Mouse (Mus musculus): Measurements from ENCODE around the gene Spata9. TPM values are rescaled to one million over a fixed set of nuclear protein-coding genes. Genes with fewer than 3 reads are reported as not detected.

Spata9 gene
- polyA plus RNA-seq, 1 experiment from 2014 or later: 0.64 TPM

DNA sequence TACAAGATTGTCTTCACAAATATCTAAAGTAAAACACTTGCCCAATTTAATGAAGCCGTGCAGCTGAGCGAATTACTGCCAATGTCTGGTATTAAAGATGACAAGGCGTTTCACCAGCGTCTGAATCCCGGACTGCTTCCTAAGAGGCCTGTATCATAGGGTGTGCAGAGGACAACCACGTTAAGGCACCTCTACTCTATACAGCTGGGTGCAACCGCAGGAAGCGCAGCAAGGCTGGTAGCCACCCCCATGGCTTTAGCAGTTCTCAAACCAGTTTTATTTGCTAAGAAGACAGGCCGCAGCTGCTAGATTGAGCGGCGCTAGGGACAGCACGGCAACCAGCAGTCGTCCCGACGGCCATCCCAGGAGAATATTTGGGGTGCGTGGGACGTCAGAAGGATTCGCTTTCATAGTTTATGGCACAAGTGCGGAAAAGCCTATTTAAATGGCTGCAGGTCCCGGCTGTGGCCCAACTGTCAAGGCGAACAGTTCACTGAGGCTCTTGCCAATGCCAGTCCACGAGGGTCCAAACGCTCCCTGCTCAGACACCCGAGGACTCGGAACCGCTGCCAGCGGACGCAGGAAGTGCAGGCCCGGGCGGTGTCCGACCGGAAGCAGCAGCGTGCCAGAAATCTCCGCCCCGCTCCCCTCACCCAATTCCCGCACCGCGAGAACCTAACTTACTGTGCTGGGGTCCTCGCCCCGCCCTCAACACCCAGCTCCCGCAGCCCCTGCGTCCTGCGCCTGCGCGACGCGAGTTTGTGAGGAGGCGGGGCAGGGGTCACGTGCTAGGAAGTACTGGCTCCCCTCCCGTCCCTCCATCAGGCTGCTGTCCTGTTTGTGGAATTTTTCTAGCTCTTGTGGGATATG lies 51.3 kb downstream of the Spata9 start, which contains the start of gene Rfesd:
TSS of gene Rfesd (minus strand) at position 746 of the 870 bp plus-strand sequence.
- Histone ChIP-seq H3K4me1 (peaks cover 17% of the 10 kb centered on the region), H3K27me3 (ENCODE audit: poor library complexity, severe bottlenecking) (no peaks in the 10 kb centered on the region), H3K36me3 (replicated peaks) (no peaks in the 10 kb centered on the region), H3K27ac (peak within 1 kb of the TSS; percentile 93), H3K9me3 (no peaks in the 10 kb centered on the region), H3K4me3 (peak within 1 kb of the TSS; percentile 78)
- 3% methylated on average over 50 of the region's 50 CpGs for WGBS
- peak; percentile 97 for DNase-seq (ENCODE audit: extremely low spot score, low spot score)

DNA sequence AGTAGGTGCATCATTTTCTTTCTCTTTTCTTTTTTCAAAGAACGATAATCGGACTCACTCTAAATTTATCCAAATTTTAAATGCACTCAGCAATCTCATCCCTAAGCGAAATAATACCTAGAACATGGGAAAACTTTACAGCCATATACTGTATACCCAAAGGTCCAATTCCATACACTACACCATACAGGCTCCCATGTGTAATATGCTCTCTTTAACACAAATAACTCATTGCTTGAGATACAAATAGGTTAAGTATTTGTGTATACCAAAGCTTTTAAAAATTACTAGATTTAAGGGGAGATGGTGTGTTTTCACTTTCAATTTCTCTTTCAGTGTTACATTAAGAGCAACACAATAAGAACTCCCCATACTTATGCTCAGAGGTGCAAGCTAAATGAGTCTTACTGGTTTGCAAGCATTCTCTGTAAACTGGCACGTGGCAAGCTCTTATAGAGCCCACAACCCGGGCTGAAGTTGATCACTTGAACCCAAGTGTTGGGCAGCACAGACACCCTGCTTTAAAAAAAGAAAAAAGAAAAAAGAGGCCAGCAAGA lies 52.0 kb downstream of the Spata9 start:
- DNase-seq (ENCODE audit: extremely low spot score, low spot score): no peak
- peak overlapping the region; percentile 78 for H3K4me3 ChIP-seq
- no peaks in the 10 kb centered on the region for H3K27me3 ChIP-seq (ENCODE audit: poor library complexity, severe bottlenecking)
- no peaks in the 10 kb centered on the region for H3K36me3 ChIP-seq (replicated peaks)
- H3K27ac ChIP-seq: peak overlapping the region; percentile 93; the same call in 1 of the 2 replicates
- peaks cover 17% of the 10 kb centered on the region for H3K4me1 ChIP-seq
- H3K9me3 ChIP-seq: no peaks in the 10 kb centered on the region
- WGBS: 43% methylated on average over 5 of the region's 5 CpGs

DNA sequence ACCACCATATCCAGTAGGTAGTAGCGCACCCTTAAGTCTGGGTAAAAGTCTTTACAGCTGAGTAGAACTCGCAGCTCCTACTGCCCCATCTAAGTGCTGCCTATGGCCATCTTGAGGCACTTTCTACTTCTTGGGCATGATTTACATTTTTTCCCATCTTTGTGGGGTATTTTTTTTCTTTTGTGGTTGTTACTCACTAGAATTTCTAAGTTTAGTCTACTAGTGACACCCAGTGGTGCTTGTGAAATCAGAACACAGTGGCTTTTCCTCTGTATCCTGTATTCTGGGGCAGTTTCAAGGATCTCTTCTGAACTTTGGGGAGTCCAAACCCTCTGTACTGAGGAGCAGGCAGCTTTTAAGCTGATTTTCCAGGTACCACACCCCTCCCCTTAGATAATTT lies 54.8 kb downstream of the Spata9 start:
- Histone ChIP-seq H3K9me3 (no peaks in the 10 kb centered on the region), H3K4me3 (no peak overlapping the region), H3K27me3 (ENCODE audit: poor library complexity, severe bottlenecking) (no peaks in the 10 kb centered on the region), H3K27ac (no peak overlapping the region), H3K36me3 (replicated peaks) (no peaks in the 10 kb centered on the region), H3K4me1 (peaks cover 16% of the 10 kb centered on the region)
- WGBS: 94% methylated on average over 2 of the region's 2 CpGs
- DNase-seq (ENCODE audit: extremely low spot score, low spot score): no peak

DNA sequence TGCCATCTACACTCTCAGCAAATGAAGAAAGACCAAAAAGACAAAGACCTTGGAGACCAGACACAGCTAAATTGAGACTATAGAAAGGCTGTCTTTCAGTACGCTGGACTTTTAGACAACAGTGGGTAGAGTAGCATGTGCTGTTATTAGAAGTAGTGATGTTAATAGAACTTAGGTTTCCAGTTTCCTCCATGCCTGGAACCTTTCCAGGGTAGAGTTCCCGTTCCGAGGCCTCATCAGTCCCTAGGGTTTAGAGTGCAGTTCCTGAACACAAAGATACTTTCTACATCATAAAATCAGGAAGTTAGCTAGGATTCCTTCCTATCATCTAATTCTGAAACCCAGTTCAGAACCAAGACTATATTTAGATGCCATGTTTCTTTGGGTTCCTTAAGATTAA lies 57.6 kb downstream of the Spata9 start:
- WGBS: 82% methylated on average over 3 of the region's 3 CpGs
- no peak for DNase-seq (ENCODE audit: extremely low spot score, low spot score)
- Histone ChIP-seq H3K36me3 (replicated peaks) (no peaks in the 10 kb centered on the region), H3K9me3 (no peaks in the 10 kb centered on the region), H3K27me3 (ENCODE audit: poor library complexity, severe bottlenecking) (no peaks in the 10 kb centered on the region), H3K4me1 (no peaks in the 10 kb centered on the region), H3K4me3 (no peak overlapping the region), H3K27ac (no peak overlapping the region)

DNA sequence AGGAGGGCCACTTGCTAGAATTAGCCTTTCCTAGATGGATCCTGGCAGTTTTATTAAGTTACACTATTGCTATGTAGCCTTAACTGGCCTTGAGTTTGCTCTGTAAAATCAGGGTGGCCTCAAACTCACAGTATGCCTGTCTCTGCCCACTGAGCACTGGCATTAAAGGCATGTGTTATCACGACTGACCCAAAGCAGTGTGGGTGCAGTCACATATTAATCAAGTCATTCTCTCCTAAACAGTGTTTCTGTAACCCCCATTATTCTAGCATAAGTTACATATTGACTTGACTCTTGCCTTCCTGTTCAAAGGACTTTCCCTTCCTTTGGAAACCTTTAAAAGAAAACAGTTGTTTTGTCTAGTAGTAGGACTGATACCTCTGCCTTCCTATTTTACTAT lies 75.5 kb downstream of the Spata9 start:
- Histone ChIP-seq H3K4me3 (no peak overlapping the region), H3K9me3 (no peaks in the 10 kb centered on the region; the same call in 1 of the 2 replicates), H3K27me3 (ENCODE audit: poor library complexity, severe bottlenecking) (no peaks in the 10 kb centered on the region), H3K4me1 (no peaks in the 10 kb centered on the region), H3K27ac (no peak overlapping the region), H3K36me3 (replicated peaks) (no peaks in the 10 kb centered on the region)
- DNase-seq (ENCODE audit: extremely low spot score, low spot score): no peak
- WGBS: 53% methylated on average over 1 of the region's 1 CpGs

DNA sequence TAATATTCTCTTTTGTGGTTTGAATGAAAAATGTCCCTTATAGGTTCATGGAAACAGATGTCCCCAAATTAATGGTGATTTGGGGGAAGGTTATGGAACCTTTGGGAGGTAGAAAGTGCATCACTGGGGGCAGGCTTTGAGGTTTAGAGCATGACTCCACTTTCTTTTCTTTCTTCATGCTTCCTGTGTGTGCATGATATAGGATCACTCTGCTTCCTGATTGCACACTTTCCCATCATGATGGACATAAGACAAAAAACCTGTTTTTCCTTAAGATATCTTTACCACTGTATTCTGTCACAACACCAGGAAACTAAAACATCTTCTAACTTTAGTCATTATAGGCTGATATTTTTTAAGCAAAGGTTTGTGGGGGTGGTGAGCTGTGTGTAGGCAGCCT lies 78.0 kb downstream of the Spata9 start:
- H3K27me3 ChIP-seq (ENCODE audit: poor library complexity, severe bottlenecking): no peaks in the 10 kb centered on the region
- H3K4me3 ChIP-seq: no peak overlapping the region
- no peaks in the 10 kb centered on the region for H3K4me1 ChIP-seq
- no peaks in the 10 kb centered on the region for H3K36me3 ChIP-seq (replicated peaks)
- DNase-seq (ENCODE audit: extremely low spot score, low spot score): no peak
- H3K9me3 ChIP-seq: no peaks in the 10 kb centered on the region; the same call in 1 of the 2 replicates
- H3K27ac ChIP-seq: no peak overlapping the region

Other genes with a start within 250 kb of the Spata9 start
- 20.6 and 23.5 TPM in 2 replicates for gene Glrx, start 127.3 kb upstream of the Spata9 start, polyA plus RNA-seq (2016; fragmentation: Nextera tagmentation; extraction: Ambion mirVana)
- 42.8 and 44.4 TPM in 2 replicates for gene Rhobtb3, start 23.2 kb upstream of the Spata9 start, polyA plus RNA-seq (2016; fragmentation: Nextera tagmentation; extraction: Ambion mirVana)
- gene Rfesd, start 51.6 kb downstream of the Spata9 start, polyA plus RNA-seq (2016; fragmentation: Nextera tagmentation; extraction: Ambion mirVana): 26.4 and 28.8 TPM in 2 replicates
- gene Gpr150, start 89.8 kb downstream of the Spata9 start, polyA plus RNA-seq (2016; fragmentation: Nextera tagmentation; extraction: Ambion mirVana): 0.48 and 0.66 TPM in 2 replicates
- 5.2 and 5.3 TPM in 2 replicates for gene Arsk, start 131.5 kb downstream of the Spata9 start, polyA plus RNA-seq (2016; fragmentation: Nextera tagmentation; extraction: Ambion mirVana)
- 14.6 and 15.9 TPM in 2 replicates for gene Ttc37, start 131.6 kb downstream of the Spata9 start, polyA plus RNA-seq (2016; fragmentation: Nextera tagmentation; extraction: Ambion mirVana)